Mouse (Mus musculus): ENCODE data around the gene Cmtm6. TPM values are rescaled to one million over a fixed set of nuclear protein-coding genes. Genes with fewer than 3 reads are reported as not detected.

Cmtm6 gene
- total and polyA plus RNA-seq, 3 experiments = 8.7 to 42.5 (median 23.9) TPM

DNA sequence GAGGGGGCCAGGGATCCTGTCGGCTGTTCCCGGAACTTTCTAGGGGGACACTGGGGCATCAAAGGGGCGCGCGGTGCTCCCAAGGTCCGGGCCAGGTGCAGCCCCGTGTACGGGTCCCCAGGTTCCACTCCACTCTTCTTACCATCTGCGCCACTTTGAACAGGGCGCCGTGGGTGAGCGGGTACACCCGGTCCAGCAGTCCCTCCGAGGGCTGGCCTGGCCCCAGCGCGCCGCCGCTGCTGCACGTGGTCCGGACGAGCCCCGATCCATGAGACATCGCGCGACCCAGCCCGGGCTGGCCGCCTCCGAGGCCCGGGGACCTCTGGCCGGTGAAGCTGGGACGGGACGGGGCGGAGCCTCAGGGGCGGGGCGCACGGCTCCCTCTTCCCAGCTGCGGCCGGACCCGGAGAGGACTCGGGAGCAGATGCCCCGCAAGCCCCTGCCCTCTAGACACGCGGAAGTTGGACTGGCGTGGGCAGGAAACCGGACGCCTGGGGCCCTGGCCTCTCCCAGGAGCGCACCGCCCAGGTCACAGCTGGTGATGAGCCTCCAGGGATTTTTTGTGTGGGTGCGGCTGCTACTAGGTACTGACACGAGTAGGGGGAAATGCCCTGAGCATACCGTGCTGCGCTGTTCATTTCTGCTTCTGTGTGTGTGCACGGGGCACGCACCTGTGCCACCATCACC, 50.8 kb downstream of the Cmtm6 start, which contains the start of gene Cmtm7:
Gene Cmtm7, minus strand, starts transcription at position 331 of the 687 bp plus-strand sequence.
- Histone ChIP-seq H3K9me3 (replicated peaks) (peaks cover 13% of the 10 kb centered on the region), H3K4me3 (ENCODE audit: low read depth, low read length) (peak within 1 kb of the TSS; percentile 76), H3K27me3 (ENCODE audit: insufficient read depth, low read length) (no peaks in the 10 kb centered on the region), H3K4me1 (ENCODE audit: insufficient read depth, low read depth, low read length) (peaks cover 56% of the 10 kb centered on the region), H3K36me3 (replicated peaks) (peaks cover 28% of the 10 kb centered on the region)
- TF ChIP-seq GATA2 (IDR thresholded peaks at IDR 0.05; ENCODE audit: borderline replicate concordance, low read depth, low read length) = no peak
- no peak for TF ChIP-seq TAL1 (conservative IDR thresholded peaks at IDR 0.05; ENCODE audit: low read depth, low read length)
- no peak for TF ChIP-seq CTCF (IDR thresholded peaks at IDR 0.05; ENCODE audit: low read depth, low read length)
- no peak for TF ChIP-seq POLR2AphosphoS5 (IDR thresholded peaks at IDR 0.05; ENCODE audit: insufficient replicate concordance, low read depth, low read length)
- no peak for TF ChIP-seq GATA1 (IDR thresholded peaks at IDR 0.05; ENCODE audit: borderline replicate concordance, low read length)
- ATAC-seq (ENCODE audit: extremely low read depth, insufficient number of reproducible peaks, low FRiP score, poor library complexity, severe bottlenecking) (peak; percentile 38), DNase-seq (ENCODE audit: low spot score) (peak; percentile 57)

DNA sequence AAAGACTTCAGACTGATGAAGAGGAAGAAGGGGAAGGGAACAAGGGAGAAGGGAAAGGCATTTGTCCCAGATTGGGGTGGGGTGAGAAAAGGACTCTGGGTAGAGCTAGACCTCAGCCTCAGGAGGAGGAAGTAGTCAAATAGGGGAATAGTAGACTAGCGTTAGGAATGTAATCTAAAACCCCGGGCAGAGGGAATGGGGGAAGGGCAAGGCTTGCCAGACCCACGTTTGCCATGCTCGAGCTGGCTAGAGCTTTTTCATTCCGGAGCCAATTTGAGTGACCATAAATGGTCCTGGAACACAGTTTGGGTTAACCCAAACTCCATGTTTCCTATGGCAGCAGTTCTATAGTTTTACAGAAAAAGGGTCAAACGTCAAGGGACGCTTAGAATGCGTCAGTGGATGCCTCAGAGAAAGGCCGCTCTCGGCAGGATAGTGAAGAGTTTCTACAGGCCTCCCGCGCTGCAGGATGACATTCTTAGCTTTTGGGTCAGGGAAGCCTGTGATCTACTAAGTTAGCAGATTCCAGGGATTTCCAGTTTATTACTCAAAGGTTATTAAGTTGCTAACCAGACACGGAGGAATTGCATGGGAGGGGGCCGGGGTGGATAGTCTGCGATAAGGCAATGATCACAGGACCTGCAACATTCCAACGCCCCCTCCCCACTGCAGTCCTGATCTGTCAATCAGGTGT, 54.7 kb downstream of the Cmtm6 start:
- H3K4me1 ChIP-seq (ENCODE audit: insufficient read depth, low read depth, low read length) = peaks cover 63% of the 10 kb centered on the region

DNA sequence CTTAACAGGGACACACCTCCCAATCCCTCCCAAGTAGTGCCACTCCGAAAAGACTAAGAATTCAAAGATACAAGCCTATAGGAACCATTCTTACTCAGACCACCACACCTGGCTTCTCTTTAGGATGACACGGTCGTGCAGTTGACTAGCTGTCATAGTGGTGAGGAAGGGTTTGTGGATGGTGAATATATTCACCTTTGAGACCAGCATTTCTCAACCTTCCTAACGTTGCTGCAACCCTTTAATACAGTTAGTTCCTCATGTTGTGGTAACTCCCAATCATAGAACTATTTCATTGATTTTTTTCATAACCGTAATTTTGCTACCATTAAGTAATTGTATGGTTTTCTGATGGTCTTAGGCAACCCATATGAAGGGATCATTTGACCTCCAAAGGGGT, 56.2 kb downstream of the Cmtm6 start:
- Histone ChIP-seq H3K27me3 (ENCODE audit: insufficient read depth, low read length) (no peaks in the 10 kb centered on the region), H3K36me3 (replicated peaks) (peaks cover 2% of the 10 kb centered on the region), H3K9me3 (replicated peaks) (peaks cover 9% of the 10 kb centered on the region; the same call in 1 of the 2 replicates), H3K4me1 (ENCODE audit: insufficient read depth, low read depth, low read length) (peaks cover 71% of the 10 kb centered on the region), H3K4me3 (ENCODE audit: low read depth, low read length) (no peak overlapping the region)
- no peak for TF ChIP-seq TAL1 (conservative IDR thresholded peaks at IDR 0.05; ENCODE audit: low read depth, low read length)
- DNase-seq (ENCODE audit: low spot score) (no peak), ATAC-seq (ENCODE audit: extremely low read depth, insufficient number of reproducible peaks, low FRiP score, poor library complexity, severe bottlenecking) (no peak)

More for the DNA sequence above, 54.7 kb downstream of the Cmtm6 start:
- no peaks in the 10 kb centered on the region for H3K27me3 ChIP-seq (ENCODE audit: insufficient read depth, low read length)
- H3K9me3 ChIP-seq (replicated peaks) = peaks cover 21% of the 10 kb centered on the region
- no peak for ATAC-seq (ENCODE audit: extremely low read depth, insufficient number of reproducible peaks, low FRiP score, poor library complexity, severe bottlenecking)
- TF ChIP-seq TAL1 (conservative IDR thresholded peaks at IDR 0.05; ENCODE audit: low read depth, low read length) = no peak
- no peak for TF ChIP-seq POLR2AphosphoS5 (IDR thresholded peaks at IDR 0.05; ENCODE audit: insufficient replicate concordance, low read depth, low read length)
- no peak for TF ChIP-seq GATA1 (IDR thresholded peaks at IDR 0.05; ENCODE audit: borderline replicate concordance, low read length)
- no peak for TF ChIP-seq CTCF (IDR thresholded peaks at IDR 0.05; ENCODE audit: low read depth, low read length)
- no peak for TF ChIP-seq GATA2 (IDR thresholded peaks at IDR 0.05; ENCODE audit: borderline replicate concordance, low read depth, low read length)
- no peak overlapping the region for H3K4me3 ChIP-seq (ENCODE audit: low read depth, low read length)
- no peak for DNase-seq (ENCODE audit: low spot score)
- peaks cover 8% of the 10 kb centered on the region for H3K36me3 ChIP-seq (replicated peaks)

DNA sequence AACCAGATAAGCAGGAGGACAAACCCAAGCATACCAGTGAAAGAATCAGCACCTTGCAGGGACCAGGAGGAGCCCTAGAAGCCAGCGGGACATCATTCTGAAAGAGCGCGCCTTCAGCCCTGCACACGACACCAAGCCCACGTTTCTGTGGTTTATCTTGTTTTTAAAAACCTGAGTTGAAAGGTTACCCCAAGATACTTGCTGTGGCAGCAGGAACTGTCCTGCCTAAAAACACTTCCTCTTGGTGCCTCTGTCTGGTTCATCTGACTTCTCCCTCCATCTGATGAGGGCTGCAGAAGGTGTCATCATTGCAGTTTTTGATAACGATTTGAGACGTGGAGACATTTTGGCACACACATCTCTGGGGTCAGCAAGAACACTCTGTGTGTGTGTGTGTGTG, 56.8 kb downstream of the Cmtm6 start:
- Histone ChIP-seq H3K27me3 (ENCODE audit: insufficient read depth, low read length) (no peaks in the 10 kb centered on the region), H3K36me3 (replicated peaks) (peaks cover 2% of the 10 kb centered on the region), H3K4me3 (ENCODE audit: low read depth, low read length) (no peak overlapping the region), H3K9me3 (replicated peaks) (peaks cover 9% of the 10 kb centered on the region; the same call in 1 of the 2 replicates), H3K4me1 (ENCODE audit: insufficient read depth, low read depth, low read length) (peaks cover 71% of the 10 kb centered on the region)
- peak; percentile 75 for ATAC-seq (ENCODE audit: extremely low read depth, insufficient number of reproducible peaks, low FRiP score, poor library complexity, severe bottlenecking)
- no peak for DNase-seq (ENCODE audit: low spot score)
- TF ChIP-seq GATA2 (IDR thresholded peaks at IDR 0.05; ENCODE audit: borderline replicate concordance, low read depth, low read length) (no peak), TAL1 (conservative IDR thresholded peaks at IDR 0.05; ENCODE audit: low read depth, low read length) (no peak; the same call in 1 of the 2 replicates), GATA1 (IDR thresholded peaks at IDR 0.05; ENCODE audit: borderline replicate concordance, low read length) (no peak), POLR2AphosphoS5 (IDR thresholded peaks at IDR 0.05; ENCODE audit: insufficient replicate concordance, low read depth, low read length) (no peak), CTCF (IDR thresholded peaks at IDR 0.05; ENCODE audit: low read depth, low read length) (no peak)

DNA sequence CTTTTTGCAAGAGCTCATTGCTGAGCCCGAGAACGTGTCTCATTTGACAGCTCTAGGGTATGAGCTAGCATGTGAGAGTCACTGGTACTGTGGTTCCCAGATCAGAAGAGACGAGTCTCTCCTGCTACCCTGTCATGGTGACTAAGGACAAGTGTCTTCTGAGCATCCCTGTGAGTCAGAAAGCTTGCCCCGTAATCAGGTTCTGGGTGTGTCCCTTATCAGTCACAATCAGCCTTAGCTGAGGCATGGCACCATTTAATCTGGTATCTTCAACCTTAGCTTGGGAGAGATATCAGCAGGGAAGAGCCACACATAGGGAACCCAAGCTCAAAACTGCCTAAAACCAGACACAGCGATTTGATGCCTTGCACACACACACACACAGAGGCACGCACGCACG, 57.8 kb downstream of the Cmtm6 start:
- Histone ChIP-seq H3K4me1 (ENCODE audit: insufficient read depth, low read depth, low read length) (peaks cover 66% of the 10 kb centered on the region), H3K9me3 (replicated peaks) (peaks cover 9% of the 10 kb centered on the region; the same call in 1 of the 2 replicates), H3K27me3 (ENCODE audit: insufficient read depth, low read length) (no peaks in the 10 kb centered on the region), H3K36me3 (replicated peaks) (peaks cover 2% of the 10 kb centered on the region), H3K4me3 (ENCODE audit: low read depth, low read length) (peak overlapping the region; percentile 23; the same call in 1 of the 2 replicates)
- peak; percentile 19 for DNase-seq (ENCODE audit: low spot score)
- TF ChIP-seq TAL1 (conservative IDR thresholded peaks at IDR 0.05; ENCODE audit: low read depth, low read length) = no peak
- no peak for TF ChIP-seq GATA2 (IDR thresholded peaks at IDR 0.05; ENCODE audit: borderline replicate concordance, low read depth, low read length)
- no peak for TF ChIP-seq CTCF (IDR thresholded peaks at IDR 0.05; ENCODE audit: low read depth, low read length)
- TF ChIP-seq GATA1 (IDR thresholded peaks at IDR 0.05; ENCODE audit: borderline replicate concordance, low read length) = no peak
- TF ChIP-seq POLR2AphosphoS5 (IDR thresholded peaks at IDR 0.05; ENCODE audit: insufficient replicate concordance, low read depth, low read length) = no peak
- ATAC-seq (ENCODE audit: extremely low read depth, insufficient number of reproducible peaks, low FRiP score, poor library complexity, severe bottlenecking) = peak; percentile 77

DNA sequence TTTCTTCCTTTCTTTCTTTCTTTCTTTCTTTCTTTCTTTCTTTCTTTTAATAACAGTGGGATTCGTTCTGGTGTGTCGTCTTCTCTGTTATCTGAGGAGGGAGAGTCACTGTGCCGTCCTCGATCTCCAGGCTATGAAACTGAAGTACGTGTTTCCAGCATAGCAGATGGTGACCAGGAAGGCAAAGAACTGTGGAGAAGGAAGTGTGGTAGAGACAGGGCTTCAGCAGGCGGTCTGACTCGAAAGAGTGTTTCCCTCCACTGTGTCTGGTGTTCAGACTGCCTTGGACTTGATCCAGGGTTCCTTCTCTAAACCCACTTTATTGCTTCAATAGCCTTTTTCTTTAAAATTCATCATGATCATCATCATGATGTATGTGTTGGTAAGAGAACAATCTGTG, 58.6 kb downstream of the Cmtm6 start:
- no peak overlapping the region for H3K4me3 ChIP-seq (ENCODE audit: low read depth, low read length)
- ATAC-seq (ENCODE audit: extremely low read depth, insufficient number of reproducible peaks, low FRiP score, poor library complexity, severe bottlenecking) = no peak

More for the DNA sequence above, 58.6 kb downstream of the Cmtm6 start:
- peaks cover 9% of the 10 kb centered on the region; the same call in 1 of the 2 replicates for H3K9me3 ChIP-seq (replicated peaks)
- no peaks in the 10 kb centered on the region for H3K27me3 ChIP-seq (ENCODE audit: insufficient read depth, low read length)
- peaks cover 2% of the 10 kb centered on the region for H3K36me3 ChIP-seq (replicated peaks)
- no peak for DNase-seq (ENCODE audit: low spot score)
- TF ChIP-seq POLR2AphosphoS5 (IDR thresholded peaks at IDR 0.05; ENCODE audit: insufficient replicate concordance, low read depth, low read length) = no peak
- TF ChIP-seq TAL1 (conservative IDR thresholded peaks at IDR 0.05; ENCODE audit: low read depth, low read length) = no peak
- no peak for TF ChIP-seq GATA1 (IDR thresholded peaks at IDR 0.05; ENCODE audit: borderline replicate concordance, low read length)
- TF ChIP-seq GATA2 (IDR thresholded peaks at IDR 0.05; ENCODE audit: borderline replicate concordance, low read depth, low read length) = no peak
- no peak for TF ChIP-seq CTCF (IDR thresholded peaks at IDR 0.05; ENCODE audit: low read depth, low read length)
- H3K4me1 ChIP-seq (ENCODE audit: insufficient read depth, low read depth, low read length) = peaks cover 69% of the 10 kb centered on the region

Data from G1E (cell line).